Mouse (Mus musculus) small intestine, adult 2 months (tissue): ENCODE data around the gene Cfap43.

Experiments used
- CTCF ChIP-seq: fragments of 200-500 bp; IDR thresholded peaks from 2 replicates; pipeline ENCODE4 v1.5.1; 2012; ENCODE audit warnings: low read depth, mild to moderate bottlenecking, control low read depth, inconsistent platforms, low read length, moderate library complexity, mixed read lengths; ENCODE audit not compliant: insufficient replicate concordance, insufficient read length; ENCODE audit errors: extremely low read depth
- POLR2A ChIP-seq: fragments of 200-500 bp; IDR thresholded peaks from 2 replicates; pipeline ENCODE4 v1.6.1; 2012; ENCODE audit warnings: low read depth, mild to moderate bottlenecking, control low read depth, inconsistent platforms, low read length, moderate library complexity

DNA sequence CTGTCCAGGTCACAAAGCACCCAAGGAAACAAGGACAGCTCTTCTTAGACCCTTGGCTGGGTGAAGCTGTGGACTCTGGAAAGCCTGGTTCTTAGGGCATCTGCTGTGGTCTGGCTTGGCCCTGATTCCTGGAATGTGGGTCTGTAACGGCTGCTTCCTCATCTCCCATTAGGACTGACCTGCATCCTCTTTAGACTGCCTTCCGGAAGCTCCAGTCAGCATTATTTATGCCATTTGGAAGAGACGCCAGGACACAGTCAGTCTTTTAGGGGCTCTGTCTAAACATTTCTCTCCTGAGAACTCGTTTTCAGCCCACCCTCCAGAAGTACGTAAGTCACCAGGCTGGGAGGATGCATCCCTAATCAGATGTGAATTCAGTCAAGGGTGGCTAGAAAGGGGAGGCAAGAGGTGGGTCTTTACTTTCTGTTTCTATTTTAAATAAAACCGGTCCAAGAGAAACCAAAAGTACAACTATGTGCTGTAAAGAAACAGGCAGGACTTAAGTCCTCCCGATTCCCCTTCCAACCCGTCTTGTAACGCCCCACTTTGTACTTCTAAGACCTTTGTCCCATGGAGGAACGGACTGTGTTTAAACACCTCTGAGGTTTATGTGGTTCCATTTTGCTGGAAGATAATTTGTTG lies 28.5 kb downstream of the Cfap43 start:
- TF ChIP-seq POLR2A (no peak), CTCF (no peak)
